Mouse (Mus musculus) liver, embryonic 14.5 days (tissue): ENCODE measurements around the gene Gss. TPM values are rescaled to one million over a fixed set of nuclear protein-coding genes. Genes with fewer than 3 reads are reported as not detected.

ENCODE experiments used
- ATAC-seq: fragments of 200-750 bp; cut with Nextera tagmentation; 2 replicates; pipeline ENCODE4 v1.8.0; 2017; ENCODE audit warnings: moderate number of reproducible peaks, mild to moderate bottlenecking, moderate library complexity; ENCODE audit not compliant: insufficient read depth
- DNase-seq, 3 experiments: peaks; one replicate each; pipeline ENCODE4 v3.0.0-alpha.2; 2012 to 2013; ENCODE audit warnings: low read depth in 3 of 3, low spot score in 3 of 3
- H3K27ac ChIP-seq: fragments of 300-500 bp; sonication (generic); 2 replicates; pipeline ENCODE4 v1.5.1; 2014; ENCODE audit warnings: moderate library complexity, mild to moderate bottlenecking, control low read depth, inconsistent platforms
- H3K27me3 ChIP-seq: fragments of 300-500 bp; sonication (generic); 2 replicates; pipeline ENCODE4 v1.6.1; 2014; ENCODE audit warnings: mild to moderate bottlenecking, low read length, moderate library complexity; ENCODE audit not compliant: control insufficient read depth, insufficient read depth
- H3K36me3 ChIP-seq: fragments of 300-500 bp; sonication (generic); replicated peaks from 2 replicates; pipeline ENCODE4 v1.6.1; 2014; ENCODE audit warnings: low read depth; ENCODE audit not compliant: control insufficient read depth, insufficient read depth
- H3K4me1 ChIP-seq, 2 experiments: fragments of 200-500 bp in 1 of 2; fragments of 300-500 bp in 1 of 2; sonication (generic) in 1 of 2; replicated peaks; 2 replicates each; pipeline ENCODE4 v1.6.1; 2012 to 2014; ENCODE audit warnings: antibody characterized with exemption in 1 of 2, inconsistent platforms in 1 of 2, low read length in 1 of 2; ENCODE audit not compliant: control insufficient read depth in 2 of 2, insufficient read depth in 2 of 2
- H3K4me2 ChIP-seq: fragments of 300-500 bp; sonication (generic); 2 replicates; pipeline ENCODE4 v1.6.1; 2014; ENCODE audit warnings: low read depth, mild to moderate bottlenecking, control low read depth, moderate library complexity
- H3K4me3 ChIP-seq, 2 experiments: fragments of 200-500 bp in 1 of 2; fragments of 300-500 bp in 1 of 2; sonication (generic) in 1 of 2; 2 replicates each; pipeline ENCODE4 v1.5.1; 2012 to 2014; ENCODE audit warnings: low read depth in 2 of 2, low read length in 2 of 2, mild to moderate bottlenecking in 2 of 2, control low read depth in 1 of 2, inconsistent platforms in 1 of 2, moderate library complexity in 1 of 2; ENCODE audit not compliant: insufficient read depth in 1 of 2
- H3K9ac ChIP-seq: fragments of 300-500 bp; sonication (generic); replicated peaks from 2 replicates; pipeline ENCODE4 v1.6.1; 2014; ENCODE audit warnings: mild to moderate bottlenecking, control low read depth, moderate library complexity
- H3K9me3 ChIP-seq: fragments of 300-500 bp; sonication (generic); 2 replicates; pipeline ENCODE4 v1.6.1; 2016; ENCODE audit warnings: low read length, mixed read lengths; ENCODE audit not compliant: control insufficient read depth
- CTCF ChIP-seq: IDR thresholded peaks from 2 replicates; pipeline ENCODE4 v1.5.1; 2016; ENCODE audit warnings: antibody characterized with exemption, low read depth, control low read depth
- EP300 ChIP-seq: IDR thresholded peaks from 2 replicates; pipeline ENCODE4 v1.6.1; 2016; ENCODE audit warnings: antibody characterized with exemption, low read depth
- WGBS: fragments of 180-500 bp; shearing (Covaris S2); extraction: QIAGEN DNeasy Blood & Tissue Kit; methylation state at CpG from one replicate; pipeline ENCODE4 v1.1.7; 2014; ENCODE audit not compliant: insufficient replicate concordance; 5-methylcytosine and 5-hydroxymethylcytosine counted together
- polyA plus RNA-seq, 2 experiments: library from polyadenylated mRNA; depleted of rRNA in 1 of 2; stranded (reverse) in 1 of 2; unstranded in 1 of 2; fragments of >200 nt; fragmentation: Nextera tagmentation in 1 of 2; extraction: Ambion mirVana in 1 of 2; gene quantifications; 2 replicates each; pipeline versions ENCODE4 v1.2.1 to v1.2.3; 2012 to 2014

The Gss gene
- polyA plus RNA-seq, 2 experiments, result 37.9 to 64.6 TPM

GRCm38 (mm10) chr2:155595516-155595915, 2.9 kb upstream of the Gss start:
- no peaks in the 10 kb centered on the region for H3K9me3 ChIP-seq
- H3K27ac ChIP-seq, result no peak overlapping the region
- ATAC-seq (no peak), DNase-seq (no peak)
- H3K4me1 ChIP-seq, result peaks cover 40 to 48% of the 10 kb centered on the region in 2 experiments
- no peak overlapping the region for H3K4me3 ChIP-seq
- H3K4me2 ChIP-seq, result no peak overlapping the region
- H3K9ac ChIP-seq, result no peak overlapping the region; the same call in 1 of the 2 replicates
- H3K27me3 ChIP-seq, result no peaks in the 10 kb centered on the region
- no peak for TF ChIP-seq CTCF
- TF ChIP-seq EP300, result no peak
- 70% methylated on average over 6 of the region's 6 CpGs for WGBS
- no peaks in the 10 kb centered on the region for H3K36me3 ChIP-seq

- Histone ChIP-seq H3K4me1 (peaks cover 53 to 62% of the 10 kb centered on the region in 2 experiments), H3K4me2 (peak overlapping the region; percentile 96), H3K36me3 (no peaks in the 10 kb centered on the region; the same call in 1 of the 2 replicates), H3K9ac (peak overlapping the region; percentile 92), H3K9me3 (no peaks in the 10 kb centered on the region), H3K27me3 (no peaks in the 10 kb centered on the region), H3K27ac (peak overlapping the region; percentile 75), H3K4me3 (peak overlapping the region; percentile 84 to 90)
- ATAC-seq (no peak; the same call in 1 of the 2 replicates), DNase-seq (no peak)
- TF ChIP-seq EP300, result no peak
- WGBS, result 1% methylated on average over 9 of the region's 9 CpGs
These were observed 259 bp upstream of the Gss start for GRCm38 (mm10) chr2:155592854-155593283.

- Histone ChIP-seq H3K4me2 (peak overlapping the region; percentile 96), H3K27me3 (no peaks in the 10 kb centered on the region), H3K36me3 (peaks cover 4% of the 10 kb centered on the region), H3K4me1 (peaks cover 53 to 58% of the 10 kb centered on the region in 2 experiments), H3K9ac (peak overlapping the region; percentile 92), H3K4me3 (peak overlapping the region; percentile 84 to 90), H3K9me3 (no peaks in the 10 kb centered on the region), H3K27ac (peak overlapping the region; percentile 84)
- no peak for DNase-seq
- WGBS, result 9% methylated on average over 6 of the region's 6 CpGs
- no peak for ATAC-seq
- TF ChIP-seq CTCF (no peak), EP300 (no peak)
These were observed 934 bp downstream of the Gss start for GRCm38 (mm10) chr2:155591676-155592075.

- TF ChIP-seq EP300 (no peak), CTCF (no peak)
- 0 out of 2 replicates have a peak, but pooled peaks have one; percentile 10 for ATAC-seq
- H3K4me2 ChIP-seq, result peak overlapping the region; percentile 96
- no peak for DNase-seq
- H3K27me3 ChIP-seq, result no peaks in the 10 kb centered on the region
- no peaks in the 10 kb centered on the region for H3K9me3 ChIP-seq
- H3K9ac ChIP-seq, result no peak overlapping the region
- peak overlapping the region; percentile 84 to 90 for H3K4me3 ChIP-seq
- H3K36me3 ChIP-seq, result peaks cover 8% of the 10 kb centered on the region
- 74% methylated on average over 2 of the region's 2 CpGs for WGBS
- peak overlapping the region; percentile 84 for H3K27ac ChIP-seq
- peaks cover 50 to 52% of the 10 kb centered on the region in 2 experiments for H3K4me1 ChIP-seq
These were observed 1.7 kb downstream of the Gss start for GRCm38 (mm10) chr2:155590876-155591275.

GRCm38 (mm10) chr2:155589521-155589920, 3.1 kb downstream of the Gss start:
- TF ChIP-seq CTCF (no peak), EP300 (no peak)

More at GRCm38 (mm10) chr2:155589521-155589920, 3.1 kb downstream of the Gss start:
- Histone ChIP-seq H3K4me3 (no peak overlapping the region), H3K4me2 (peak overlapping the region; percentile 96), H3K36me3 (peaks cover 13% of the 10 kb centered on the region), H3K27me3 (no peaks in the 10 kb centered on the region), H3K4me1 (peaks cover 37 to 40% of the 10 kb centered on the region in 2 experiments), H3K9ac (no peak overlapping the region), H3K9me3 (no peaks in the 10 kb centered on the region), H3K27ac (peak overlapping the region; percentile 64)
- no peak for DNase-seq
- ATAC-seq, result no peak
- 68% methylated on average over 6 of the region's 6 CpGs for WGBS
